Mouse (Mus musculus): ENCODE data around the gene Pth. TPM values are rescaled to one million over a fixed set of nuclear protein-coding genes. Genes with fewer than 3 reads are reported as not detected.

Pth gene
- total RNA-seq (2021), result not detected
- long read RNA-seq, experiment 1, result 0 reads
- long read RNA-seq, experiment 2, result 0 reads

GRCm38 (mm10) chr7:113388470-113388869 lies at the start of gene Pth:
TSS of gene Pth (minus strand) at chr7:113388570.
- TF ChIP-seq CTCF (IDR thresholded peaks at IDR 0.05), result no peak
- Histone ChIP-seq H3K4me3 (no peak within 1 kb of the TSS), H3K27ac (no peak within 1 kb of the TSS)
- intact Hi-C loops (cut with DNase I), result no loop called here
- DNase-seq (ENCODE audit: extremely low spot score in 1 of 2, low spot score in 2 of 2), result no peak

GRCm38 (mm10) chr7:113436312-113436711 lies 47.9 kb upstream of the Pth start:
- no peak for DNase-seq (ENCODE audit: extremely low spot score in 1 of 2, low spot score in 2 of 2)
- H3K4me3 ChIP-seq, result no peak overlapping the region
- intact Hi-C loops (cut with DNase I), result loop anchor here (10.0 kb wide), 3 partner anchors 62 to 292 kb away; no protein-coding TSS in a partner anchor
- H3K27ac ChIP-seq, result no peak overlapping the region
- TF ChIP-seq CTCF (IDR thresholded peaks at IDR 0.05), result no peak

DNA sequence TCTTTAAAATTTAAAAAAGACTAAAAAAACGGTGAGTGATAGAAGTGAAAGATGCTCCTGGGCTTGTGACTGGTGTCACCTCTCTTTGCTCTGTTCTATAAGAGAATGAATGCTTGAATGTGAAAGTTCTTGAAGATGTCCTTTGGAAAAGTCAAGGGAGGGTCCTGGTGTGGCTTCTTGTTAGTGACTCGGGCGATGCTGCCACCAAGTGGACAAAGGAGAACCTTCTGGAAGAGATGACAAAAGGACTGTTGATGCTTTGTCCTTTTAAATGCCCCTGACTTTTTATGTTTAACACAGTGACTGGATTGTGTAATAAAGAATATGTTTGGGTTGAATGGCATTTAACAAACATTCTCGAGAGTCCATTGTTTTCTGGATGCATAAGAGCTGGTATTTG lies 45.9 kb upstream of the Pth start:
- intact Hi-C loops (cut with DNase I), result loop anchor here (10.0 kb wide), 3 partner anchors 59 to 289 kb away; no protein-coding TSS in a partner anchor
- DNase-seq (ENCODE audit: extremely low spot score in 1 of 2, low spot score in 2 of 2), result peak; percentile 35 to 57
- Histone ChIP-seq H3K27ac (no peak overlapping the region), H3K4me3 (no peak overlapping the region)
- peak; percentile 75 for TF ChIP-seq CTCF (IDR thresholded peaks at IDR 0.05)

GRCm38 (mm10) chr7:113433451-113433850 lies 45.1 kb upstream of the Pth start:
- intact Hi-C loops (cut with DNase I), result loop anchor here (10.0 kb wide), 3 partner anchors 59 to 289 kb away; no protein-coding TSS in a partner anchor
- H3K4me3 ChIP-seq, result no peak overlapping the region
- H3K27ac ChIP-seq, result no peak overlapping the region
- no peak for TF ChIP-seq CTCF (IDR thresholded peaks at IDR 0.05)
- DNase-seq (ENCODE audit: extremely low spot score in 1 of 2, low spot score in 2 of 2), result no peak

- Histone ChIP-seq H3K27ac (no peak overlapping the region), H3K4me3 (no peak overlapping the region)
- no peak for TF ChIP-seq CTCF (IDR thresholded peaks at IDR 0.05)
- intact Hi-C loops (cut with DNase I), result loop anchor here (10.0 kb wide), 3 partner anchors 58 to 288 kb away; no protein-coding TSS in a partner anchor
- no peak for DNase-seq (ENCODE audit: extremely low spot score in 1 of 2, low spot score in 2 of 2)
Observed at GRCm38 (mm10) chr7:113432891-113433290, 44.5 kb upstream of the Pth start.

GRCm38 (mm10) chr7:113420771-113421170 lies 32.4 kb upstream of the Pth start:
- Histone ChIP-seq H3K27ac (peak overlapping the region; percentile 50; the same call in 1 of the 2 replicates), H3K4me3 (no peak overlapping the region)
- intact Hi-C loops (cut with DNase I), result no loop called here
- DNase-seq (ENCODE audit: extremely low spot score in 1 of 2, low spot score in 2 of 2), result no peak
- no peak for TF ChIP-seq CTCF (IDR thresholded peaks at IDR 0.05)

GRCm38 (mm10) chr7:113419070-113419782 lies 30.9 kb upstream of the Pth start:
- intact Hi-C loops (cut with DNase I), result no loop called here
- Histone ChIP-seq H3K4me3 (no peak overlapping the region), H3K27ac (no peak overlapping the region)
- no peak for TF ChIP-seq CTCF (IDR thresholded peaks at IDR 0.05)
- no peak for DNase-seq (ENCODE audit: extremely low spot score in 1 of 2, low spot score in 2 of 2)

DNA sequence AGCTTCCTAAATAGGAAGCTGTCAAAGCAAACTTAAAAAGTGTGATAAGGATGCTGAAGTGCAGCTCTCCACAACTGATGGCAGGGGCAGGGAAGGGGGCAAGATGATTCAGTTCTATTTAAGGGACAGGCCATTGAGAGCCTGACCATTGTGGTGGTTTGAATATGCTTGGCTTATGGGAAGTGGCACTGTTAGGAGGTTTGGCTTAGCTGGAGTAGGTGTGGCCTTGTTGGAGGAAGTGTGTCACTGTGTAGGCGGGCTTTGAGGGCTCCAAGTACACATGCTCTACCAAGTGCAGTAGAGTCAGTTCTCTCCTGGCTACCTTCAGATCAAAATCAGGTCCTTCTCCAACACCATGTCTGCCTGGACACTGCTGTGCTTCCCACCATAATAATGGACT lies 28.2 kb upstream of the Pth start:
- Histone ChIP-seq H3K4me3 (no peak overlapping the region), H3K27ac (peak overlapping the region; percentile 74; the same call in 1 of the 2 replicates)
- DNase-seq (ENCODE audit: extremely low spot score in 1 of 2, low spot score in 2 of 2), result no peak
- TF ChIP-seq CTCF (IDR thresholded peaks at IDR 0.05), result no peak
- intact Hi-C loops (cut with DNase I), result no loop called here

DNA sequence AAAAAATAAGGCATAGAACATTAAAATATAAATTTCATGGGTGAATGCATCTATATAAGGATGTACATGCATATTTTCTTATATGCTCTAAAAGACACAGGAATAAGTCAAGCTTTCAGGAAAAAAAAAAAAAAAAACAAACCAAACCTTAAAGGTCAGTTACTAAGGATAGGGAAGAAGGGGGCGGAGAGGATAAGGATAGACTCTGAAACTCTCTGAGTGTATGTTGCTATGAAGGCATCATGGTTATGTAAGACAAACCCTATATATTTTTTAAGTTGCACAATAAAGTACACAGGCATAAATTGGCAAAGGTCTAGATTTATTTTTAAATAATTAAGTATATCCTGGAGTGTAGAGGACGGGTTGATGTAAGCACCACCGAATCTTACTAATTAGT lies 26.9 kb upstream of the Pth start:
- intact Hi-C loops (cut with DNase I), result no loop called here
- TF ChIP-seq CTCF (IDR thresholded peaks at IDR 0.05), result no peak
- no peak for DNase-seq (ENCODE audit: extremely low spot score in 1 of 2, low spot score in 2 of 2)
- peak overlapping the region; percentile 74; the same call in 1 of the 2 replicates for H3K27ac ChIP-seq
- H3K4me3 ChIP-seq, result no peak overlapping the region

DNA sequence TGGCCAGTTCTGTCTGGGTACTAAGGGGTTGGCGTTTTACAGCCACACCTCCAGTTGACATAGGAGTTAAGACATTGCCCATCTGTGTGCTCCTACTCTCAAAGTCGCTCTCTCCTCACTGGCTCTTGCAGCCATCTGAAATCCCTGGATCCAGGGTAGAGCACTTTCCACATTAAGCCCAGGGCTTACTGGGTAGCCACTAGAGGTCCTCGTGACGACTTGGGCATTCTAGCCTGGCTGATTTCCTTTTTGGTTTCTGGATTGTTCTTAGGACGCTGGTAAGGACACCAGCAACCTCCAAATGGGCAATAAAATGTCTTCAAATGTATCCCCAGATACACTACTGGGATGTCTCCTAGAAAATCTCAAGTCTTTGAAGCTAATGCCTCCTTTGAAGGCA lies 20.3 kb upstream of the Pth start:
- intact Hi-C loops (cut with DNase I), result no loop called here
- no peak; the same call in 1 of the 2 replicates for TF ChIP-seq CTCF (IDR thresholded peaks at IDR 0.05)
- no peak for DNase-seq (ENCODE audit: extremely low spot score in 1 of 2, low spot score in 2 of 2)
- Histone ChIP-seq H3K4me3 (no peak overlapping the region), H3K27ac (no peak overlapping the region)

GRCm38 (mm10) chr7:113398083-113398482 lies 9.7 kb upstream of the Pth start:
- no peak for TF ChIP-seq CTCF (IDR thresholded peaks at IDR 0.05)
- no peak overlapping the region for H3K4me3 ChIP-seq
- peak overlapping the region; percentile 2; the same call in 1 of the 2 replicates for H3K27ac ChIP-seq
- intact Hi-C loops (cut with DNase I), result no loop called here
- DNase-seq (ENCODE audit: extremely low spot score in 1 of 2, low spot score in 2 of 2), result no peak

DNA sequence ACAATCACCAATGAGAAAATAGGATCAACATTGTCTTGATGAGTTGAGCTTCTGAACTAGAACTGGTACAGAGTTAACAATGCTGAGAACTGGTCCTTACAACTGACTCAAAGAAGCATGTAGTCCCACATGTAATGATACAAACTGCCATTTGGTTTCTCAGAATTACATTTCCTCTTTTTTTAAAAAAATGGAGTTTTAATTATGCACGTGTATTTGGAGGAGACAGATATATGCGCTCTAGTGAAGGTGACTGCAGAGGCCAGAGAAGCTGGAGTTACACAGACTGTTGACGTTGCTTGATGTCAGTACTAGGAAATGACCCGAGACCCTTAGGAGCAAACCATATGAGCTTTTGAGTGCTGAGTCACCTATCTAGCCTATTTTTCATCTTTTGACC lies 8.3 kb upstream of the Pth start:
- intact Hi-C loops (cut with DNase I), result no loop called here
- H3K27ac ChIP-seq, result no peak overlapping the region
- no peak for DNase-seq (ENCODE audit: extremely low spot score in 1 of 2, low spot score in 2 of 2)
- TF ChIP-seq CTCF (IDR thresholded peaks at IDR 0.05), result no peak
- no peak overlapping the region for H3K4me3 ChIP-seq

DNA sequence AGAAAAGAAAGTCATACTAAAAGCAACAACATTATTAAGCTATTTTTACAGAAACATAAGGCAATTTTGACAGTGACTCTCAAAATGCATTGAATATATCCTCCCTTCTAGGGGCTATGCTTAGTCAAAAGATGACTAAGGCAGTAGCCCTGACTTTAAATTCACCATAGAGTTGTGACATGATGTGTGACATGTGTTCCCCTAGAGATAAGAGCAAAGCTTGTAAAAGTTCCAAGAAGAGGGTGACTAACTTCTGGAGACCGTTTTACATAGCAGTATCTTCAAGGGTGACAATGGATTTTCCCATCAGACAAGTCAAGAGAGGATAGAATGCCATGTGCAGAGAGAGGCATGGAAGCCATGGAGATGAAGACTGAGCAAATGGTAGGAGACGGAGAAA lies 3.2 kb upstream of the Pth start:
- intact Hi-C loops (cut with DNase I), result no loop called here
- H3K4me3 ChIP-seq, result no peak overlapping the region
- no peak for TF ChIP-seq CTCF (IDR thresholded peaks at IDR 0.05)

More for the DNA sequence above, 3.2 kb upstream of the Pth start:
- no peak overlapping the region for H3K27ac ChIP-seq
- no peak for DNase-seq (ENCODE audit: extremely low spot score in 1 of 2, low spot score in 2 of 2)

All from left cerebral cortex, adult 2 months (tissue).